Mouse (Mus musculus) WW6 (cell line): ENCODE measurements at regions not wholly inside any gene's neighbourhood (a gene's known extent, or its start where the extent isn't known, plus 50 kb on each side); places are given as distances from the start of the nearest gene placed in this dataset.

Experiments
- DNase-seq: peaks from one replicate; pipeline ENCODE4 v3.0.0-alpha.2; 2013; ENCODE audit warnings: low read depth, low spot score

- no peak for DNase-seq
Observed at GRCm38 (mm10) chr2:61100854-61101253, 137.9 kb upstream of the Rbms1 start.

GRCm38 (mm10) chr2:61088501-61088900, 125.5 kb upstream of the Rbms1 start:
- no peak for DNase-seq

- no peak for DNase-seq
Observed at GRCm38 (mm10) chr2:61084835-61085234, 121.8 kb upstream of the Rbms1 start.

GRCm38 (mm10) chr2:61083100-61083499, 120.1 kb upstream of the Rbms1 start:
- no peak for DNase-seq

GRCm38 (mm10) chr2:61082640-61083039, 119.6 kb upstream of the Rbms1 start:
- no peak for DNase-seq

- DNase-seq, result no peak
Observed at GRCm38 (mm10) chr2:61080006-61080405, 117.0 kb upstream of the Rbms1 start.

GRCm38 (mm10) chr2:61071025-61071424, 108.0 kb upstream of the Rbms1 start:
- DNase-seq, result no peak

GRCm38 (mm10) chr2:61067877-61068276, 104.9 kb upstream of the Rbms1 start:
- no peak for DNase-seq

- DNase-seq, result no peak
Observed at GRCm38 (mm10) chr2:61062125-61062524, 99.1 kb upstream of the Rbms1 start.

- DNase-seq, result no peak
Observed at GRCm38 (mm10) chr2:61060906-61061305, 97.9 kb upstream of the Rbms1 start.

GRCm38 (mm10) chr2:61058545-61059235, 95.7 kb upstream of the Rbms1 start:
- no peak for DNase-seq

GRCm38 (mm10) chr2:61052296-61052695, 89.3 kb upstream of the Rbms1 start:
- no peak for DNase-seq

- no peak for DNase-seq
Observed at GRCm38 (mm10) chr2:61051808-61052207, 88.8 kb upstream of the Rbms1 start.

- no peak for DNase-seq
Observed at GRCm38 (mm10) chr2:61046111-61046767, 83.2 kb upstream of the Rbms1 start.

GRCm38 (mm10) chr2:61045467-61045866, 82.5 kb upstream of the Rbms1 start:
- no peak for DNase-seq

- no peak for DNase-seq
Observed at GRCm38 (mm10) chr2:61032920-61033319, 69.9 kb upstream of the Rbms1 start.

GRCm38 (mm10) chr2:61029706-61030105, 66.7 kb upstream of the Rbms1 start:
- no peak for DNase-seq

GRCm38 (mm10) chr2:61028578-61028977, 65.6 kb upstream of the Rbms1 start:
- no peak for DNase-seq

- DNase-seq, result no peak
Observed at GRCm38 (mm10) chr2:61027686-61028085, 64.7 kb upstream of the Rbms1 start.

- DNase-seq, result no peak
Observed at GRCm38 (mm10) chr2:61022411-61022810, 59.4 kb upstream of the Rbms1 start.

- DNase-seq, result no peak
Observed at GRCm38 (mm10) chr2:61020791-61021190, 57.8 kb upstream of the Rbms1 start.

- no peak for DNase-seq
Observed at GRCm38 (mm10) chr2:61013006-61013405, 50.0 kb upstream of the Rbms1 start.
